Mouse (Mus musculus) layer of hippocampus, adult 6 months (tissue): ENCODE data around the gene Casp8. TPM values are rescaled to one million over a fixed set of nuclear protein-coding genes. Genes with fewer than 3 reads are reported as not detected.

Experiments
- long read RNA-seq, 2 experiments: library from polyadenylated mRNA; unstranded; transcript quantifications; one replicate each; pipeline ENCODE4 v2.0.0; 2019 to 2020
- polyA plus RNA-seq: library from polyadenylated mRNA; unstranded; fragments of <200 nt; fragmentation: Nextera tagmentation; gene quantifications from 2 replicates; pipeline ENCODE4 v1.2.3, GENCODE M21; 2021

The Casp8 gene
- 2.0 and 2.5 TPM in 2 replicates for polyA plus RNA-seq
- long read RNA-seq, experiment 1, partial matches to known transcripts, result 0 of 6 reads
- long read RNA-seq, experiment 1, other reads (novel, unspliced or antisense), result 1 of 6 reads
- long read RNA-seq, experiment 2, transcript Casp8-201 (9 exons, 2,585 nt), result major isoform, 10 of 16 reads
- long read RNA-seq, experiment 2, partial matches to known transcripts, result 1 of 16 reads
- long read RNA-seq, experiment 2, other reads (novel, unspliced or antisense), result 0 of 16 reads

GRCm38 (mm10) chr1:58795291-58796058 is at the start of gene Casp8:
Casp8 (plus strand) TSS chr1:58795374.

Other genes with a start within 250 kb of the Casp8 start
- gene Fam126b, start 209.1 kb upstream of the Casp8 start, polyA plus RNA-seq, result 31.0 and 34.9 TPM in 2 replicates
- 486 and 544 TPM in 2 replicates for gene Ndufb3, start 209.0 kb upstream of the Casp8 start, polyA plus RNA-seq
- 0.10 and 0.15 TPM in 2 replicates for gene Als2cr12, start 99.4 kb upstream of the Casp8 start, polyA plus RNA-seq
- 18.7 and 20.9 TPM in 2 replicates for gene Cflar, start 83.9 kb upstream of the Casp8 start, polyA plus RNA-seq
- gene Trak2, start 178.1 kb downstream of the Casp8 start, polyA plus RNA-seq, result 32.6 and 35.8 TPM in 2 replicates
- 29.8 and 31.1 TPM in 2 replicates for gene Stradb, start 178.1 kb downstream of the Casp8 start, polyA plus RNA-seq